In the genomic region with DNA sequence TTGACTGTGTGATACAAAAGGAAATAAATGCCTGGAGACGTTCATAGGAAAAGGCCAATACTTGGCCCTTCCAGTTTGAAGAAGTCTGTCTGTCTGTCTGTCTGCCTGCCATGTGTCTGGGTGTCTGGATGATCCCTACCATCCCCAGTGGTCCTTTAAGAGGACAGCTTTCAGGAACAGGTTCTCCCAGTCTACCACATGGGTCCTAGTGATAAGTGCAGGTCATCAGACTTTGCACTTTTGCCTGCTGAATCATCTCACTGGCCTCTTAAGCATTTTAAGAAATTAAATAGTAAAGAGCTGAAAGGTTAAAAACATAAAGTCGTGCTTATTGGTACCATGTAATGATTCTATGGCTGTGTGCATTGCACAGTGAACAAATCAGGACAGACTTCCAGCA, we compare ENCODE assay signal across 27 mouse cellular contexts. TPM values are rescaled to one million over a fixed set of nuclear protein-coding genes. Genes with fewer than 3 reads are reported as not detected.
"Had no signal": no experiment of that assay in that cellular context is flagged by ENCODE, and none has a peak within 500 bp of the region (broad histone marks: within the 10 kb centered on the region; RNA-seq: fewer than 3 reads in every experiment).

No protein-coding gene starts in this region.

- H3K4me1 ChIP-seq: forebrain, embryonic 15.5 days had no signal

- H3K27me3 ChIP-seq: embryonic facial prominence, embryonic 12.5 days; embryonic facial prominence, embryonic 13.5 days; forebrain, embryonic 13.5 days; forebrain, embryonic 15.5 days had no signal

- H3K36me3 ChIP-seq: embryonic facial prominence, embryonic 10.5 days; embryonic facial prominence, embryonic 12.5 days; embryonic facial prominence, embryonic 13.5 days; embryonic facial prominence, embryonic 15.5 days; forebrain, embryonic 10.5 days; forebrain, embryonic 15.5 days had no signal

- H3K9me3 ChIP-seq: embryonic facial prominence, embryonic 10.5 days; embryonic facial prominence, embryonic 12.5 days; embryonic facial prominence, embryonic 13.5 days; embryonic facial prominence, embryonic 15.5 days; forebrain, embryonic 10.5 days; forebrain, embryonic 13.5 days; forebrain, embryonic 15.5 days had no signal

- H3K4me2 ChIP-seq: embryonic facial prominence, embryonic 12.5 days; embryonic facial prominence, embryonic 13.5 days; embryonic facial prominence, embryonic 15.5 days; forebrain, embryonic 13.5 days; forebrain, embryonic 15.5 days had no signal

- H3K4me3 ChIP-seq: embryonic facial prominence, embryonic 10.5 days; embryonic facial prominence, embryonic 12.5 days; embryonic facial prominence, embryonic 13.5 days; embryonic facial prominence, embryonic 15.5 days; erythroblast, embryonic 14.5 days; forebrain, embryonic 10.5 days; forebrain, embryonic 13.5 days; forebrain, embryonic 15.5 days; gastrocnemius, adult 2 months; heart, adult 2 months had no signal

- H3K27ac ChIP-seq: embryonic facial prominence, embryonic 10.5 days; embryonic facial prominence, embryonic 12.5 days; embryonic facial prominence, embryonic 13.5 days; embryonic facial prominence, embryonic 15.5 days; forebrain, embryonic 10.5 days; forebrain, embryonic 13.5 days; forebrain, embryonic 15.5 days; gastrocnemius, adult 2 months; heart, adult 2 months had no signal

- DNase-seq: cerebellum, adult 2 months; cerebellum, adult 8-10 months; cerebellum, adult 9-10 months; cerebellum, adult 9-11 months; cerebellum, postnatal 10 days; cerebellum, postnatal 14 days; cerebellum, postnatal 25 days; cerebellum, postnatal 36 days; forebrain, postnatal 0 days; gastrocnemius, adult 2 months; gastrocnemius, postnatal 10 days; gastrocnemius, postnatal 14 days; gastrocnemius, postnatal 25 days; gastrocnemius, postnatal 36 days; heart, adult 18-20 months; heart, adult 2 months had no signal

- H3K9ac ChIP-seq: embryonic facial prominence, embryonic 12.5 days; embryonic facial prominence, embryonic 13.5 days; embryonic facial prominence, embryonic 15.5 days; forebrain, embryonic 13.5 days; forebrain, embryonic 15.5 days; forebrain, postnatal 0 days had no signal

- ATAC-seq: forebrain, embryonic 13.5 days; forebrain, embryonic 14.5 days; forebrain, embryonic 15.5 days; forebrain, embryonic 16.5 days; forebrain, postnatal 0 days had no signal

RNA-seq across cellular contexts. Expression of a gene that starts 3.2 kb away (rescaled TPM):
- polyA plus RNA-seq: erythroblast, embryonic 14.5 days; forebrain, embryonic 11.5 days; forebrain, embryonic 13.5 days had no signal

RNA-seq across cellular contexts. Expression of a gene that starts 19.2 kb away (rescaled TPM):
- polyA plus RNA-seq: erythroblast, embryonic 14.5 days had no signal

RNA-seq across cellular contexts. Expression of a gene that starts 26.0 kb away (rescaled TPM):
- polyA plus RNA-seq: embryonic facial prominence, embryonic 15.5 days; erythroblast, embryonic 14.5 days had no signal
